Mouse (Mus musculus) kidney, embryonic 16.5 days (tissue): ENCODE results near the gene Uck1. TPM values are rescaled to one million over a fixed set of nuclear protein-coding genes. Genes with fewer than 3 reads are reported as not detected.
A peak's percentile ranks its signal among the peaks of the same experiment; 100 is the strongest.
"Not testable (repeated sequence)": the region's sequence is repeated elsewhere in the genome, so short reads cannot be mapped to it uniquely, and the experiment has no call there.

Experiments
- ATAC-seq: fragments of 200-750 bp; cut with Nextera tagmentation; 2 replicates; pipeline ENCODE4 v1.8.0; 2017; ENCODE audit warnings: moderate TSS enrichment; ENCODE audit not compliant: low FRiP score, low TSS enrichment
- H3K27ac ChIP-seq: fragments of 300-500 bp; sonication (generic); 2 replicates; pipeline ENCODE4 v1.5.1; 2014; ENCODE audit warnings: low read length
- H3K27me3 ChIP-seq: fragments of 300-500 bp; sonication (generic); 2 replicates; pipeline ENCODE4 v1.6.1; 2014; ENCODE audit warnings: low read length, control low read depth, mixed read lengths; ENCODE audit not compliant: insufficient read depth
- H3K36me3 ChIP-seq: fragments of 300-500 bp; sonication (generic); 2 replicates; pipeline ENCODE4 v1.6.1; 2014; ENCODE audit warnings: low read length, control low read depth, mixed read lengths; ENCODE audit not compliant: insufficient read depth
- H3K4me1 ChIP-seq: fragments of 300-500 bp; sonication (generic); 2 replicates; pipeline ENCODE4 v1.6.1; 2014; ENCODE audit warnings: low read length, control low read depth, mixed read lengths; ENCODE audit not compliant: insufficient read depth
- H3K4me2 ChIP-seq: fragments of 300-500 bp; sonication (generic); replicated peaks from 2 replicates; pipeline ENCODE4 v1.6.1; 2014; ENCODE audit warnings: low read depth, low read length
- H3K4me3 ChIP-seq: fragments of 300-500 bp; sonication (generic); 2 replicates; pipeline ENCODE4 v1.5.1; 2014; ENCODE audit warnings: mild to moderate bottlenecking, low read length
- H3K9ac ChIP-seq: fragments of 300-500 bp; sonication (generic); replicated peaks from 2 replicates; pipeline ENCODE4 v1.6.1; 2014; ENCODE audit warnings: low read length
- H3K9me3 ChIP-seq: fragments of 300-500 bp; sonication (generic); 2 replicates; pipeline ENCODE4 v1.6.1; 2016; ENCODE audit warnings: low read length, control low read depth
- WGBS: fragments of 180-500 bp; shearing (Covaris S2); extraction: QIAGEN DNeasy Blood & Tissue Kit; methylation state at CpG from one replicate; pipeline ENCODE4 v1.1.7; 2014; 5-methylcytosine and 5-hydroxymethylcytosine counted together
- polyA plus RNA-seq: library from polyadenylated mRNA; unstranded; fragments of >200 nt; fragmentation: Nextera tagmentation; extraction: Ambion mirVana; gene quantifications from 2 replicates; pipeline ENCODE4 v1.2.1, GENCODE M21; 2015

Gene Uck1
- polyA plus RNA-seq, 1 experiment from 2014 or later: 88.5 TPM

GRCm38 (mm10) chr2:32295842-32296241, 35.9 kb upstream of the Uck1 start:
- ATAC-seq, H3K4me3 ChIP-seq, H3K9ac ChIP-seq, H3K27ac ChIP-seq, H3K27me3 ChIP-seq, H3K9me3 ChIP-seq, H3K4me2 ChIP-seq, H3K4me1 ChIP-seq: not testable (repeated sequence)
- H3K36me3 ChIP-seq: peaks cover 38% of the 10 kb centered on the region
- WGBS: 84% methylated on average over 2 of the region's 2 CpGs

DNA sequence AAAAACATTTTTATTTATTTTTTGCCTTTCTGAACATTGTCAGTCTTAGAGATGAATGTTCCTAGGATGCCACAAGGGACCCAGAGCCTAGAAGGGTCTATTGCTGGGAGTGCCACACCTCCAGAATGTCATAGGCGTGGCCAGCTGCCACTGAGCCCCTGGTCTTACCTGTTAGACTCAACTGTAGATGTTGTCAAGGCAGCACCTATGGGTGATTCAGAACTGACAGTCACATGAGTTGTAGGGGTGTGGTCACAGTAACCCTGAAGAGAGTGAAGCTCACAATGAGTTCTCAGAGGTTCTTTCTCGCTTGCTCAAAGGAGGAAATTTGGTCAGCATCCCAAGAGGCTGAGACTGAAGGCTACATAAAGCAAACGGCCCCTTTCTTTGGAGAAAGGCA, 35.3 kb upstream of the Uck1 start:
- H3K27me3 ChIP-seq: no peaks in the 10 kb centered on the region
- ATAC-seq: no peak
- H3K9ac ChIP-seq: no peak overlapping the region
- no peak overlapping the region for H3K4me3 ChIP-seq
- WGBS: 85% methylated on average over 3 of the region's 3 CpGs
- no peak overlapping the region for H3K4me2 ChIP-seq
- H3K9me3 ChIP-seq: no peaks in the 10 kb centered on the region
- no peaks in the 10 kb centered on the region for H3K4me1 ChIP-seq
- H3K36me3 ChIP-seq: peaks cover 37% of the 10 kb centered on the region
- H3K27ac ChIP-seq: no peak overlapping the region

GRCm38 (mm10) chr2:32294348-32294747, 34.4 kb upstream of the Uck1 start:
- Histone ChIP-seq H3K4me2 (no peak overlapping the region), H3K9ac (no peak overlapping the region), H3K4me1 (peaks cover under 1% of the 10 kb centered on the region; the same call in 1 of the 2 replicates), H3K36me3 (peaks cover 27% of the 10 kb centered on the region), H3K9me3 (no peaks in the 10 kb centered on the region), H3K4me3 (no peak overlapping the region), H3K27me3 (no peaks in the 10 kb centered on the region), H3K27ac (no peak overlapping the region)
- ATAC-seq: no peak
- 79% methylated on average over 8 of the region's 8 CpGs for WGBS

DNA sequence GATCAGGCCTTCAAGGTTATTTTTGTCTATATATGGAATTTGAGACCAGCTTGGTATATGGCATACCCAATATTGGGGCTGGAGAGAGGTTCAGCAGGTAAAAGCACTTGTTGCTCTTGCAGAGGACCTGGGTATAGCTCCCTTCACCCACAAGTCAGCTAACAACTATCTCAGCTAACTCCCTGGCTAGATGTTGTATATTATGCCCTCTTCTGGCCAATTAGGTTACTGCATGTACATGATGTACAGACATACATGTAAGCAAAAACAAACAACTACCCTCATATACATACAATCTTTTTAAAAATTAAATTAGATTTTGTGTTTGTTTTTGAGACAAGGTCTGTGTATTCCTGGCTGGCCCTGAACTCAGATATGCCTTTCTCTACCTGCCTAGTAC, 29.6 kb upstream of the Uck1 start:
- Histone ChIP-seq H3K9me3 (no peaks in the 10 kb centered on the region), H3K27me3 (no peaks in the 10 kb centered on the region), H3K9ac (no peak overlapping the region), H3K4me3 (no peak overlapping the region; the same call in 1 of the 2 replicates), H3K4me1 (peaks cover 15% of the 10 kb centered on the region), H3K4me2 (0 out of 2 replicates have a peak overlapping the region, but pooled peaks have one; percentile 94), H3K27ac (no peak overlapping the region), H3K36me3 (peaks cover 13% of the 10 kb centered on the region; the same call in 1 of the 2 replicates)
- ATAC-seq: no peak

GRCm38 (mm10) chr2:32288371-32288931, 28.5 kb upstream of the Uck1 start:
- Histone ChIP-seq H3K9ac (peak overlapping the region; percentile 85), H3K9me3 (no peaks in the 10 kb centered on the region), H3K4me3 (peak overlapping the region; percentile 80), H3K27me3 (no peaks in the 10 kb centered on the region), H3K4me1 (peaks cover 15% of the 10 kb centered on the region), H3K27ac (peak overlapping the region; percentile 70), H3K4me2 (peak overlapping the region; percentile 94), H3K36me3 (peaks cover 24% of the 10 kb centered on the region)
- ATAC-seq: peak; percentile 64
- 1% methylated on average over 28 of the region's 29 CpGs for WGBS

GRCm38 (mm10) chr2:32287923-32288367, 28.0 kb upstream of the Uck1 start, which contains the start of gene Swi5:
Gene Swi5, minus strand, starts transcription at chr2:32288075.
- Histone ChIP-seq H3K36me3 (peaks cover 25% of the 10 kb centered on the region), H3K9ac (peak within 1 kb of the TSS; percentile 92), H3K9me3 (no peaks in the 10 kb centered on the region), H3K27ac (peak within 1 kb of the TSS; percentile 70), H3K27me3 (no peaks in the 10 kb centered on the region), H3K4me2 (peak within 1 kb of the TSS; percentile 94), H3K4me1 (peaks cover 15% of the 10 kb centered on the region), H3K4me3 (peak within 1 kb of the TSS; percentile 80)
- peak; percentile 99 for ATAC-seq
- under 1% methylated on average over 40 of the region's 41 CpGs for WGBS

- peak within 1 kb of the TSS; percentile 94 for H3K4me2 ChIP-seq
- H3K4me3 ChIP-seq: peak within 1 kb of the TSS; percentile 80
- no peaks in the 10 kb centered on the region for H3K9me3 ChIP-seq
- no peak; the same call in 1 of the 2 replicates for ATAC-seq
- peaks cover 15% of the 10 kb centered on the region for H3K4me1 ChIP-seq
- H3K9ac ChIP-seq: peak within 1 kb of the TSS; percentile 92
- H3K27ac ChIP-seq: peak within 1 kb of the TSS; percentile 70
- peaks cover 28% of the 10 kb centered on the region for H3K36me3 ChIP-seq
- no peaks in the 10 kb centered on the region for H3K27me3 ChIP-seq
- under 1% methylated on average over 22 of the region's 23 CpGs for WGBS
Observed at GRCm38 (mm10) chr2:32287334-32287840, 27.4 kb upstream of the Uck1 start, which contains the start of gene Golga2. Gene Golga2, plus strand, starts transcription at chr2:32287384.

DNA sequence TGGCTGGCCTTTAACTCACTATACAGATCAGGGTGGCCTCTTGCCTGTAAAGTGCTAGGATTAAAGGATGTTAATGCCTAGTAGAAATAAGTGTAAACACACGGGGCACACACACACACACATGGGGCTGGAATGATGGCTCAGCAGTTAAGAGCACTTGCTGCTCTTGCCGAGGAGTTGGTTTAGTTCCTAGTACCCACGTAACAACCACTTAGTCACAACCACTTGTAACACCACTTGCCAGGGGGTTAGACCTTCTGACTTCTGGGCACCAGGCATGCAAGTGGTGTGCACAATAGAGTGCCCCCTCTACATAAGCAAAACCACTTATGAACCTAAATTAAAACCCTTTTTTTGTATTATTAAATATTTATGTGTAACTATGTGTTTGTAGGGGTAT, 24.0 kb upstream of the Uck1 start:
- peaks cover 11% of the 10 kb centered on the region for H3K4me1 ChIP-seq
- H3K36me3 ChIP-seq: peaks cover 44% of the 10 kb centered on the region
- ATAC-seq: no peak
- H3K4me2 ChIP-seq: no peak overlapping the region
- H3K4me3 ChIP-seq: no peak overlapping the region
- no peaks in the 10 kb centered on the region for H3K9me3 ChIP-seq
- H3K27ac ChIP-seq: no peak overlapping the region
- no peaks in the 10 kb centered on the region for H3K27me3 ChIP-seq
- H3K9ac ChIP-seq: no peak overlapping the region
- WGBS: 96% methylated on average over 3 of the region's 3 CpGs

DNA sequence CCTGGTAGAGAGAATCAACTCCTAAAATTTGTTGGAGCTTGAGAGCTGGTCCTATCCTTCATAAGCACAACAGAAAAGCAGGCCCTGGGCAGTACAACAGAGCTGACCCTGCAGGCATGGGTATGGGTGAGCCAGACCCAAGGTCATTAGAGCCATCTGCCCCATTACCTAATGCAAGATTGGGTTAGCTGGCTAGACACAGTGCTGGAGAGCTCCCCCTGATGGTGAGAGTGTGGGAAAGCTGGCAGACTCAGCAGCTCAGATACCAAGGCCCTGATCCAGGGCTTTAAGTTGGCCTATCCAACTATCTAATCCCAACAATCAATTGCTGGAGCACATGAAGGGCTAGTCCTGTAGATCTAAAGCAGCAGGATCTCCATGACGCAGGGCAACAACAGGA, 22.8 kb upstream of the Uck1 start:
- no peak overlapping the region for H3K4me2 ChIP-seq
- 83% methylated on average over 1 of the region's 1 CpGs for WGBS
- H3K4me3 ChIP-seq: no peak overlapping the region
- peaks cover 8% of the 10 kb centered on the region for H3K4me1 ChIP-seq
- peaks cover 56% of the 10 kb centered on the region for H3K36me3 ChIP-seq
- no peak overlapping the region for H3K9ac ChIP-seq
- H3K27me3 ChIP-seq: no peaks in the 10 kb centered on the region
- no peak for ATAC-seq
- no peaks in the 10 kb centered on the region for H3K9me3 ChIP-seq
- H3K27ac ChIP-seq: no peak overlapping the region

GRCm38 (mm10) chr2:32282289-32282688, 22.3 kb upstream of the Uck1 start:
- 84% methylated on average over 2 of the region's 2 CpGs for WGBS
- no peak for ATAC-seq
- H3K36me3 ChIP-seq: peaks cover 61% of the 10 kb centered on the region

More at GRCm38 (mm10) chr2:32282289-32282688, 22.3 kb upstream of the Uck1 start:
- H3K4me3 ChIP-seq: no peak overlapping the region
- no peaks in the 10 kb centered on the region for H3K9me3 ChIP-seq
- H3K9ac ChIP-seq: no peak overlapping the region
- H3K4me2 ChIP-seq: no peak overlapping the region
- H3K27me3 ChIP-seq: no peaks in the 10 kb centered on the region
- no peak overlapping the region for H3K27ac ChIP-seq
- H3K4me1 ChIP-seq: peaks cover 8% of the 10 kb centered on the region
